Mouse (Mus musculus): ENCODE data around the gene Tmcc2. TPM values are rescaled to one million over a fixed set of nuclear protein-coding genes. Genes with fewer than 3 reads are reported as not detected.

Gene Tmcc2
- polyA plus RNA-seq, 1 experiment from 2014 or later = 12.0 TPM

GRCm38 (mm10) chr1:132401843-132402242 is 10.8 kb upstream of the Tmcc2 start:
- no peak overlapping the region for H3K9ac ChIP-seq (ENCODE audit: low read depth, low read length)
- H3K27ac ChIP-seq (ENCODE audit: low read depth, low read length) = no peak overlapping the region
- 93% methylated on average over 1 of the region's 1 CpGs for WGBS
- no peak overlapping the region for H3K4me2 ChIP-seq (replicated peaks; ENCODE audit: low read depth, low read length)
- H3K4me1 ChIP-seq (replicated peaks; ENCODE audit: control insufficient read depth, insufficient read depth, low read length) = no peaks in the 10 kb centered on the region
- no peak overlapping the region for H3K4me3 ChIP-seq (ENCODE audit: low read depth, low read length)
- ATAC-seq (ENCODE audit: low FRiP score) (no peak), DNase-seq (ENCODE audit: low spot score) (no peak)
- H3K27me3 ChIP-seq (ENCODE audit: control insufficient read depth, insufficient read depth, low read length) = no peaks in the 10 kb centered on the region
- H3K36me3 ChIP-seq (ENCODE audit: control insufficient read depth, insufficient read depth, low read length) = no peaks in the 10 kb centered on the region
- H3K9me3 ChIP-seq (ENCODE audit: control insufficient read depth, low read length) = no peaks in the 10 kb centered on the region

GRCm38 (mm10) chr1:132400538-132400937 is 9.5 kb upstream of the Tmcc2 start:
- Histone ChIP-seq H3K4me1 (replicated peaks; ENCODE audit: control insufficient read depth, insufficient read depth, low read length) (no peaks in the 10 kb centered on the region), H3K9me3 (ENCODE audit: control insufficient read depth, low read length) (no peaks in the 10 kb centered on the region), H3K4me2 (replicated peaks; ENCODE audit: low read depth, low read length) (no peak overlapping the region), H3K27ac (ENCODE audit: low read depth, low read length) (no peak overlapping the region), H3K36me3 (ENCODE audit: control insufficient read depth, insufficient read depth, low read length) (no peaks in the 10 kb centered on the region), H3K9ac (ENCODE audit: low read depth, low read length) (no peak overlapping the region), H3K27me3 (ENCODE audit: control insufficient read depth, insufficient read depth, low read length) (no peaks in the 10 kb centered on the region), H3K4me3 (ENCODE audit: low read depth, low read length) (no peak overlapping the region)
- ATAC-seq (ENCODE audit: low FRiP score) (no peak), DNase-seq (ENCODE audit: low spot score) (no peak)
- 70% methylated on average over 1 of the region's 1 CpGs for WGBS

GRCm38 (mm10) chr1:132396705-132397104 is 5.6 kb upstream of the Tmcc2 start:
- WGBS = 66% methylated on average over 2 of the region's 2 CpGs
- DNase-seq (ENCODE audit: low spot score) (no peak), ATAC-seq (ENCODE audit: low FRiP score) (no peak)
- Histone ChIP-seq H3K9ac (ENCODE audit: low read depth, low read length) (no peak overlapping the region), H3K27ac (ENCODE audit: low read depth, low read length) (no peak overlapping the region), H3K4me2 (replicated peaks; ENCODE audit: low read depth, low read length) (no peak overlapping the region), H3K36me3 (ENCODE audit: control insufficient read depth, insufficient read depth, low read length) (no peaks in the 10 kb centered on the region), H3K4me1 (replicated peaks; ENCODE audit: control insufficient read depth, insufficient read depth, low read length) (no peaks in the 10 kb centered on the region), H3K9me3 (ENCODE audit: control insufficient read depth, low read length) (no peaks in the 10 kb centered on the region), H3K27me3 (ENCODE audit: control insufficient read depth, insufficient read depth, low read length) (no peaks in the 10 kb centered on the region), H3K4me3 (ENCODE audit: low read depth, low read length) (no peak overlapping the region)

- ATAC-seq (ENCODE audit: low FRiP score) = no peak
- H3K9ac ChIP-seq (ENCODE audit: low read depth, low read length) = no peak overlapping the region
- no peak for DNase-seq (ENCODE audit: low spot score)
- H3K27me3 ChIP-seq (ENCODE audit: control insufficient read depth, insufficient read depth, low read length) = no peaks in the 10 kb centered on the region
- no peak overlapping the region for H3K4me3 ChIP-seq (ENCODE audit: low read depth, low read length)
- H3K36me3 ChIP-seq (ENCODE audit: control insufficient read depth, insufficient read depth, low read length) = no peaks in the 10 kb centered on the region
- no peaks in the 10 kb centered on the region for H3K9me3 ChIP-seq (ENCODE audit: control insufficient read depth, low read length)
- no peak overlapping the region for H3K27ac ChIP-seq (ENCODE audit: low read depth, low read length)
- H3K4me2 ChIP-seq (replicated peaks; ENCODE audit: low read depth, low read length) = no peak overlapping the region
- WGBS = 83% methylated on average over 5 of the region's 5 CpGs
- H3K4me1 ChIP-seq (replicated peaks; ENCODE audit: control insufficient read depth, insufficient read depth, low read length) = peaks cover 14% of the 10 kb centered on the region
Observed at GRCm38 (mm10) chr1:132392872-132393271, 1.8 kb upstream of the Tmcc2 start.

GRCm38 (mm10) chr1:132391580-132392022 is 520 bp upstream of the Tmcc2 start:
- Histone ChIP-seq H3K4me2 (replicated peaks; ENCODE audit: low read depth, low read length) (peak overlapping the region; percentile 90), H3K4me1 (replicated peaks; ENCODE audit: control insufficient read depth, insufficient read depth, low read length) (peaks cover 16% of the 10 kb centered on the region), H3K9me3 (ENCODE audit: control insufficient read depth, low read length) (no peaks in the 10 kb centered on the region)

GRCm38 (mm10) chr1:132389886-132390585 is 1.0 kb downstream of the Tmcc2 start:
- peaks cover 22% of the 10 kb centered on the region for H3K4me1 ChIP-seq (replicated peaks; ENCODE audit: control insufficient read depth, insufficient read depth, low read length)

More at GRCm38 (mm10) chr1:132391580-132392022, 520 bp upstream of the Tmcc2 start:
- H3K4me3 ChIP-seq (ENCODE audit: low read depth, low read length) = peak overlapping the region; percentile 79
- DNase-seq (ENCODE audit: low spot score) (peak; percentile 91), ATAC-seq (ENCODE audit: low FRiP score) (peak; percentile 96)
- no peaks in the 10 kb centered on the region for H3K27me3 ChIP-seq (ENCODE audit: control insufficient read depth, insufficient read depth, low read length)
- 0% methylated on average over 41 of the region's 54 CpGs for WGBS
- H3K9ac ChIP-seq (ENCODE audit: low read depth, low read length) = peak overlapping the region; percentile 94
- peak overlapping the region; percentile 90 for H3K27ac ChIP-seq (ENCODE audit: low read depth, low read length)
- no peaks in the 10 kb centered on the region for H3K36me3 ChIP-seq (ENCODE audit: control insufficient read depth, insufficient read depth, low read length)

GRCm38 (mm10) chr1:132388813-132389803 is 2.0 kb downstream of the Tmcc2 start:
- Histone ChIP-seq H3K9me3 (ENCODE audit: control insufficient read depth, low read length) (no peaks in the 10 kb centered on the region), H3K4me2 (replicated peaks; ENCODE audit: low read depth, low read length) (peak overlapping the region; percentile 90), H3K9ac (ENCODE audit: low read depth, low read length) (peak overlapping the region; percentile 16; the same call in 1 of the 2 replicates), H3K4me3 (ENCODE audit: low read depth, low read length) (peak overlapping the region; percentile 79), H3K27ac (ENCODE audit: low read depth, low read length) (peak overlapping the region; percentile 90), H3K36me3 (ENCODE audit: control insufficient read depth, insufficient read depth, low read length) (no peaks in the 10 kb centered on the region), H3K4me1 (replicated peaks; ENCODE audit: control insufficient read depth, insufficient read depth, low read length) (peaks cover 25% of the 10 kb centered on the region), H3K27me3 (ENCODE audit: control insufficient read depth, insufficient read depth, low read length) (no peaks in the 10 kb centered on the region)
- WGBS = 47% methylated on average over 8 of the region's 8 CpGs
- DNase-seq (ENCODE audit: low spot score) = no peak
- no peak for ATAC-seq (ENCODE audit: low FRiP score)

More at GRCm38 (mm10) chr1:132389886-132390585, 1.0 kb downstream of the Tmcc2 start:
- Histone ChIP-seq H3K9ac (ENCODE audit: low read depth, low read length) (peak overlapping the region; percentile 94), H3K27me3 (ENCODE audit: control insufficient read depth, insufficient read depth, low read length) (no peaks in the 10 kb centered on the region), H3K36me3 (ENCODE audit: control insufficient read depth, insufficient read depth, low read length) (no peaks in the 10 kb centered on the region), H3K4me3 (ENCODE audit: low read depth, low read length) (peak overlapping the region; percentile 79), H3K9me3 (ENCODE audit: control insufficient read depth, low read length) (no peaks in the 10 kb centered on the region), H3K27ac (ENCODE audit: low read depth, low read length) (peak overlapping the region; percentile 90), H3K4me2 (replicated peaks; ENCODE audit: low read depth, low read length) (peak overlapping the region; percentile 90)
- ATAC-seq (ENCODE audit: low FRiP score) (no peak), DNase-seq (ENCODE audit: low spot score) (peak; percentile 70)
- 13% methylated on average over 15 of the region's 15 CpGs for WGBS

GRCm38 (mm10) chr1:132387943-132388342 is 3.1 kb downstream of the Tmcc2 start:
- Histone ChIP-seq H3K27me3 (ENCODE audit: control insufficient read depth, insufficient read depth, low read length) (no peaks in the 10 kb centered on the region), H3K4me2 (replicated peaks; ENCODE audit: low read depth, low read length) (peak overlapping the region; percentile 21; the same call in 1 of the 2 replicates), H3K4me3 (ENCODE audit: low read depth, low read length) (no peak overlapping the region), H3K27ac (ENCODE audit: low read depth, low read length) (no peak overlapping the region), H3K9me3 (ENCODE audit: control insufficient read depth, low read length) (no peaks in the 10 kb centered on the region), H3K9ac (ENCODE audit: low read depth, low read length) (peak overlapping the region; percentile 8), H3K4me1 (replicated peaks; ENCODE audit: control insufficient read depth, insufficient read depth, low read length) (peaks cover 25% of the 10 kb centered on the region), H3K36me3 (ENCODE audit: control insufficient read depth, insufficient read depth, low read length) (no peaks in the 10 kb centered on the region)
- 57% methylated on average over 4 of the region's 4 CpGs for WGBS
- ATAC-seq (ENCODE audit: low FRiP score) (no peak), DNase-seq (ENCODE audit: low spot score) (no peak)
